Mouse (Mus musculus) kidney, embryonic 14.5 days (tissue): ENCODE data around the gene Pou6f1. TPM values are rescaled to one million over a fixed set of nuclear protein-coding genes. Genes with fewer than 3 reads are reported as not detected.

Experiments used
- ATAC-seq: fragments of 200-750 bp; cut with Nextera tagmentation; 2 replicates; pipeline ENCODE4 v1.8.0; 2017; ENCODE audit warnings: moderate number of reproducible peaks, mild to moderate bottlenecking, moderate TSS enrichment, moderate library complexity; ENCODE audit not compliant: low FRiP score, low TSS enrichment
- H3K27ac ChIP-seq: fragments of 300-500 bp; sonication (generic); 2 replicates; pipeline ENCODE4 v1.5.1; 2014; ENCODE audit warnings: low read depth, mild to moderate bottlenecking, low read length, moderate library complexity, mixed read lengths
- H3K27me3 ChIP-seq: fragments of 300-500 bp; sonication (generic); 2 replicates; pipeline ENCODE4 v1.6.1; 2014; ENCODE audit warnings: mild to moderate bottlenecking, low read length; ENCODE audit not compliant: control insufficient read depth, insufficient read depth
- H3K36me3 ChIP-seq: fragments of 300-500 bp; sonication (generic); 2 replicates; pipeline ENCODE4 v1.6.1; 2014; ENCODE audit warnings: low read length, mixed read lengths; ENCODE audit not compliant: control insufficient read depth, insufficient read depth
- H3K4me1 ChIP-seq: fragments of 300-500 bp; sonication (generic); 2 replicates; pipeline ENCODE4 v1.6.1; 2014; ENCODE audit warnings: low read length, mixed read lengths; ENCODE audit not compliant: control insufficient read depth, insufficient read depth
- H3K4me2 ChIP-seq: fragments of 300-500 bp; sonication (generic); replicated peaks from 2 replicates; pipeline ENCODE4 v1.6.1; 2014; ENCODE audit warnings: low read depth, mild to moderate bottlenecking, low read length
- H3K4me3 ChIP-seq: fragments of 300-500 bp; sonication (generic); 2 replicates; pipeline ENCODE4 v1.5.1; 2014; ENCODE audit warnings: mild to moderate bottlenecking, low read length
- H3K9ac ChIP-seq: fragments of 300-500 bp; sonication (generic); 2 replicates; pipeline ENCODE4 v1.6.1; 2014; ENCODE audit warnings: low read depth, mild to moderate bottlenecking, low read length, moderate library complexity
- H3K9me3 ChIP-seq: fragments of 300-500 bp; sonication (generic); 2 replicates; pipeline ENCODE4 v1.6.1; 2016; ENCODE audit warnings: low read length; ENCODE audit not compliant: control insufficient read depth
- WGBS: fragments of 180-500 bp; shearing (Covaris S2); extraction: QIAGEN DNeasy Blood & Tissue Kit; methylation state at CpG from one replicate; pipeline ENCODE4 v1.1.7; 2014; 5-methylcytosine and 5-hydroxymethylcytosine counted together
- polyA plus RNA-seq: library from polyadenylated mRNA; unstranded; fragments of >200 nt; fragmentation: Nextera tagmentation; extraction: Ambion mirVana; gene quantifications from 2 replicates; pipeline ENCODE4 v1.2.1, GENCODE M21; 2014

Gene Pou6f1
- polyA plus RNA-seq, 1 experiment from 2014 or later, result 14.6 TPM

GRCm38 (mm10) chr15:100598883-100599275, 905 bp downstream of the Pou6f1 start:
- Histone ChIP-seq H3K36me3 (no peaks in the 10 kb centered on the region), H3K4me3 (peak overlapping the region; percentile 80), H3K4me2 (peak overlapping the region; percentile 98), H3K4me1 (peaks cover 7% of the 10 kb centered on the region; the same call in 1 of the 2 replicates), H3K27ac (no peak overlapping the region), H3K9me3 (no peaks in the 10 kb centered on the region), H3K27me3 (peaks cover 6% of the 10 kb centered on the region; the same call in 1 of the 2 replicates), H3K9ac (peak overlapping the region; percentile 87)
- ATAC-seq, result no peak
- WGBS, result under 1% methylated on average over 12 of the region's 12 CpGs

DNA sequence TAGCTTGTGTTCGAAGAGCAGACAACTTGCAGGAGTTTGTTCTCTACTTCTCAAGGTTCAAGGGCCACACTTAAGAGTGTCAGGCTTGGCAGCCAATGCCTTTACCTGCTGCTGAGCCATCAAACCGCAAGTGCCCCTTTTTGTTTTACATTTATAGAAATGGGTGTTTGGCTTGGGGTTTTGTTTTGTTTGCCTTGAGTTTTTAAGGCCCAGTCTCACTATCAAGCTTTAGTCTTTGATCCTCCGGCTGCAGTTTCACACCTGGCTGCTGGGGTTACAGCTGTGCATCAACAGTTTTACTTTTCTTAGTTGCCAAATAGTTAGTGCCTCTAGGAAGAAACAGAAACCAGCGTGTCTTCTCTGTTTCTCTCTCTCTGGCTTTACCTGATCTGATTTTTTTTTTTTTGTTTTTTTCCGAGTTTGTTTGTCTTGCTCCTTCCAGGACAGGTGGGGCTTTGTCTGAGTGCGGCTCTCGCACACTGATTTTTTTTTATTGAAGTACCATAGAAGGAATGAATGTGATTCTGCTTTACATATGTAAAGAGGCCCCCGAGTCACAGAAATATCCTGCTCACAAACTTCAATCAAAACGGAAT, 1.4 kb downstream of the Pou6f1 start:
- H3K27ac ChIP-seq, result no peak overlapping the region
- peak overlapping the region; percentile 80 for H3K4me3 ChIP-seq
- no peaks in the 10 kb centered on the region for H3K9me3 ChIP-seq
- H3K4me2 ChIP-seq, result peak overlapping the region; percentile 98
- H3K9ac ChIP-seq, result 0 out of 2 replicates have a peak overlapping the region, but pooled peaks have one; percentile 87
- peaks cover 7% of the 10 kb centered on the region; the same call in 1 of the 2 replicates for H3K4me1 ChIP-seq
- WGBS, result 17% methylated on average over 9 of the region's 9 CpGs
- ATAC-seq, result no peak
- no peaks in the 10 kb centered on the region for H3K36me3 ChIP-seq
- peaks cover 6% of the 10 kb centered on the region; the same call in 1 of the 2 replicates for H3K27me3 ChIP-seq

DNA sequence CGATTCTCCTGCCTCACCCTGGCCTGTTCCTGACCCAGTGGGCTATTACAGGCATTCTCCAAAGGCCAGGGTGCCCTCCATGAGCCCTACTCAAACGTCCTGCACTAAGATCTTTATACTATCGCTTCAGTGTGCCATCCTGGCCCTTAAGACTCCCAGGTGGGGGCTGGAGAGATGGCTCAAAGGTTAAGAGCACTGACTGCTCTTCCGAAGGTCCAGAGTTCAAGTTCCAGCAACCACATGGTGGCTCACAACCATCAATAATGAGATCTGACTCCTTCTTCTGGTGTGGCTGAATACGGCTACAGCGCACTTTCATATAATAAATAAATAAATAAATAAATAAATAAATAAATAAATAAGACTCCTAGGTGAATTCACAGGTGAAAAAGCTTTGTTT, 7.0 kb downstream of the Pou6f1 start:
- 80% methylated on average over 6 of the region's 6 CpGs for WGBS
- ATAC-seq, result no peak

DNA sequence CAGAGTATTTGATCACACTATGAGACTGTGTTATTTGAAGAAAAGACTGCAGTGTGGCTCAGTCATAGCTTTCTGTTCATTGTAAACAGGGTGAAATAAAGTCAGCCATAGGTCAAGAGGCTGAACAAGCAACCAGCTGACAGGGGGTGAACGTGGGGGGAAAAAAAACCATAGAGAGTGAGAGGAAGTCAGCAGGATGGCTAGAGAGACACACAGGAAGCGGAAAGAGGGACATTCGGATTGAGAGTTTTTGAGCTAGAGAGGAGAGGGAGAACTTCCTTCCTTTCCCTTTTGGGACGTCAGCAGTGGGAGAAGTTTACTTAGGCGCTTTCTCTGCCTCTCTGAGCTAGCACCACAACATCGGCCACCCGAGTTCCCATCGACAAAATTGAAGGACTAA, 9.3 kb downstream of the Pou6f1 start:
- 73% methylated on average over 8 of the region's 8 CpGs for whole genome bisulfite sequencing

More for the DNA sequence above, 7.0 kb downstream of the Pou6f1 start:
- Histone ChIP-seq H3K4me2 (no peak overlapping the region), H3K36me3 (no peaks in the 10 kb centered on the region), H3K9ac (no peak overlapping the region), H3K27me3 (no peaks in the 10 kb centered on the region), H3K4me1 (no peaks in the 10 kb centered on the region), H3K27ac (no peak overlapping the region), H3K9me3 (no peaks in the 10 kb centered on the region), H3K4me3 (no peak overlapping the region)

GRCm38 (mm10) chr15:100588297-100588696, 11.5 kb downstream of the Pou6f1 start:
- Histone ChIP-seq H3K4me3 (no peak overlapping the region), H3K27ac (no peak overlapping the region), H3K4me1 (no peaks in the 10 kb centered on the region), H3K36me3 (peaks cover 9% of the 10 kb centered on the region; the same call in 1 of the 2 replicates), H3K4me2 (no peak overlapping the region), H3K9me3 (no peaks in the 10 kb centered on the region), H3K9ac (no peak overlapping the region), H3K27me3 (no peaks in the 10 kb centered on the region)
- ATAC-seq, result no peak
- 88% methylated on average over 6 of the region's 6 CpGs for WGBS

More for the DNA sequence above, 9.3 kb downstream of the Pou6f1 start:
- Histone ChIP-seq H3K4me1 (no peaks in the 10 kb centered on the region), H3K4me2 (no peak overlapping the region), H3K9me3 (no peaks in the 10 kb centered on the region), H3K27me3 (no peaks in the 10 kb centered on the region), H3K27ac (no peak overlapping the region), H3K9ac (no peak overlapping the region), H3K4me3 (no peak overlapping the region), H3K36me3 (peaks cover 8% of the 10 kb centered on the region; the same call in 1 of the 2 replicates)
- no peak for ATAC-seq

DNA sequence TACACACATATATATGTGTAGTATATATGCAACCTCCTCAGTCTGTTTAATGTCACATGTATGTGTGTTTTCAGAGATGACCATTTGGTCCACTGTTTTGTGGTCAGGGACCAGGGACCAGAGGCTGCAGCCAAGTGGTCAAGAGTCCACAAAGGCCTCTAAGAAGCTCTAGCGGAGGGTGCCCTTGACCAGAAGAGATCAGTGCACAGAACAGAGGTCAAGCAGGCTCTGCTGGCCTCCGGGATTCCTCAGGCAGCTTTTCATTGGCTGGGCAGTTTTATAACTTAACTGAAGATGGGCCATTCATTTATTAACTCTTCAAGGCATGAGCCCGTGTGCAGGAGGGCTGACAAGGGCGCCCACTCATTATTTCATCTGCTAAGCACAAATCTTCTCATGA, 12.6 kb downstream of the Pou6f1 start:
- Histone ChIP-seq H3K4me2 (no peak overlapping the region), H3K4me3 (no peak overlapping the region), H3K36me3 (peaks cover 9% of the 10 kb centered on the region; the same call in 1 of the 2 replicates), H3K27ac (no peak overlapping the region), H3K4me1 (no peaks in the 10 kb centered on the region), H3K27me3 (no peaks in the 10 kb centered on the region), H3K9me3 (no peaks in the 10 kb centered on the region), H3K9ac (no peak overlapping the region)
- ATAC-seq, result no peak
- WGBS, result 68% methylated on average over 4 of the region's 4 CpGs

- H3K4me2 ChIP-seq, result no peak overlapping the region
- 92% methylated on average over 16 of the region's 16 CpGs for WGBS
- no peak overlapping the region for H3K27ac ChIP-seq
- peaks cover 9% of the 10 kb centered on the region; the same call in 1 of the 2 replicates for H3K36me3 ChIP-seq
- ATAC-seq, result no peak
- no peak overlapping the region for H3K4me3 ChIP-seq
- no peaks in the 10 kb centered on the region for H3K4me1 ChIP-seq
- H3K9ac ChIP-seq, result no peak overlapping the region
- no peaks in the 10 kb centered on the region for H3K9me3 ChIP-seq
- no peaks in the 10 kb centered on the region for H3K27me3 ChIP-seq
These were observed 13.9 kb downstream of the Pou6f1 start for GRCm38 (mm10) chr15:100585931-100586330.

DNA sequence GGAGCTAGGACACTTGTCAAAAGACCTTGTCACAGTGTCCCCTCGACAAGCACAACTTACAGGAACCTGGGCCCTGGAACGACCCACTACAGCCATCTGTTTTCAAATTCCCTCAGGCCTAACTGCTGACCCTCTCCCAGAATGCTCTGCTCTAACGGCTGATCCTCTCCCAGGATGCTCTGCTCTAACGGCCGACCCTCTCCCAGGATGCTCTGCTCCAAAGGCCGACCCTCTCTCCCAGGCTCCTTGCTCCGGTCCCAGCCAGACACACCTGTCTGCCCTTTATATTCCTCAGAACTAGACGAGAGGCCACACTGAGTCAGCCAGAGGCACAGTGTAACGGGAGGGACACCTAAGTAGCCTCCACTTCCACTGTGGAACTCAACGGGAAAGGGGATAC, 19.7 kb downstream of the Pou6f1 start:
- H3K4me2 ChIP-seq, result no peak overlapping the region
- no peaks in the 10 kb centered on the region for H3K4me1 ChIP-seq
- no peak overlapping the region for H3K9ac ChIP-seq
- ATAC-seq, result no peak
- no peak overlapping the region for H3K27ac ChIP-seq
- 88% methylated on average over 10 of the region's 10 CpGs for WGBS
- no peaks in the 10 kb centered on the region for H3K9me3 ChIP-seq
- H3K4me3 ChIP-seq, result no peak overlapping the region
- H3K27me3 ChIP-seq, result no peaks in the 10 kb centered on the region
- peaks cover 3% of the 10 kb centered on the region; the same call in 1 of the 2 replicates for H3K36me3 ChIP-seq

GRCm38 (mm10) chr15:100577972-100578371, 21.8 kb downstream of the Pou6f1 start:
- Histone ChIP-seq H3K4me3 (no peak overlapping the region), H3K9ac (no peak overlapping the region), H3K27ac (no peak overlapping the region), H3K36me3 (peaks cover 3% of the 10 kb centered on the region; the same call in 1 of the 2 replicates), H3K4me1 (peaks cover 6% of the 10 kb centered on the region; the same call in 1 of the 2 replicates), H3K4me2 (no peak overlapping the region), H3K27me3 (no peaks in the 10 kb centered on the region), H3K9me3 (no peaks in the 10 kb centered on the region)
- ATAC-seq, result no peak
- WGBS, result 84% methylated on average over 16 of the region's 16 CpGs
